Mouse (Mus musculus) thymus, postnatal 0 days (tissue): ENCODE measurements around the gene Fam43a. TPM values are rescaled to one million over a fixed set of nuclear protein-coding genes. Genes with fewer than 3 reads are reported as not detected.

Experiments
- DNase-seq: peaks from one replicate; pipeline ENCODE4 v3.0.0-alpha.2; 2015; ENCODE audit warnings: low spot score
- polyA plus RNA-seq: library from polyadenylated mRNA; unstranded; fragments of >200 nt; fragmentation: Nextera tagmentation; extraction: Ambion mirVana; gene quantifications from 2 replicates; pipeline ENCODE4 v1.2.1, GENCODE M21; 2015

The Fam43a gene
- polyA plus RNA-seq, 1 experiment from 2014 or later, result 13.3 TPM

- DNase-seq, result no peak
These were observed 28.9 kb downstream of the Fam43a start for GRCm38 (mm10) chr16:30628401-30628800.

- DNase-seq, result no peak
These were observed 30.0 kb downstream of the Fam43a start for GRCm38 (mm10) chr16:30629509-30629908.

DNA sequence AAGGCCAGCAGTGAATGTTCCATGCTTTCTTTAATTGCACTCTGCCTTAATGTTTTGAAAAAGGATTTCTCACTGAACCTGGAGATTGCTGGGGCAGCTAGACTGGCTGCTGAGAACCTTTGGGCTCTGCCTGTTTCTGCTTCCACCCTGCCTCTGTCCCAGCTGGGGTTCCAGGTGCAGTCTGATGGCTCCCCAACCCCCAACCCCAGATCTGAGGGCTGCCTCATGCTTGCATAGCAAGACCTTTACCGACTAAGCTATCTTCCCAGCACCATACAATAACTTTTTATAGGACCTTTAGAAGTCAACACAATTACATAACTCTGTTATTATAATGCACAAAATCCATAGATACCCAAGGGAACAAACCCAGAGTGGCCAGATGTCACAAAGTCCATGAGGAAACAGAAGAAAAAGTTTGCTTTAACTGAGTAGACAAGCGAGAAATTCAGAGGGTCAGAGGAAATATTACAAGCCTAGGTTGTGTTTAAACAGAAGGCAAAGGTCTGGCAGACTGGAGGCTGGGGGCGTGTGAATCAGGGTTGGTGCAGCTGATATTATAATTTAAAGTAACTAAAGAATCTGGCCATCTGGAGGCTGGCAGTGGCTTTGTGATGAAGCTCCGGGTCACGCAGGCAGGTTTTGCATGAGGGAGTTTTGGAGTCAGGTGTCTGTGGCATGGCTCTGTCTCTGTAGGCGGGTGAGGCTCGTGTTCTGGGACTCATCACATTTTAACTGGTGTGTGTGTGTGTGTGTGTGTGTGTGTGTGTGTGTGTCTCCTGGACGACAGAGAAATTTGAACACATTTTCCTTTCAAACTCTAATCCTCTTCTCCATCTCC lies 34.6 kb downstream of the Fam43a start:
- peak; percentile 86 for DNase-seq

DNA sequence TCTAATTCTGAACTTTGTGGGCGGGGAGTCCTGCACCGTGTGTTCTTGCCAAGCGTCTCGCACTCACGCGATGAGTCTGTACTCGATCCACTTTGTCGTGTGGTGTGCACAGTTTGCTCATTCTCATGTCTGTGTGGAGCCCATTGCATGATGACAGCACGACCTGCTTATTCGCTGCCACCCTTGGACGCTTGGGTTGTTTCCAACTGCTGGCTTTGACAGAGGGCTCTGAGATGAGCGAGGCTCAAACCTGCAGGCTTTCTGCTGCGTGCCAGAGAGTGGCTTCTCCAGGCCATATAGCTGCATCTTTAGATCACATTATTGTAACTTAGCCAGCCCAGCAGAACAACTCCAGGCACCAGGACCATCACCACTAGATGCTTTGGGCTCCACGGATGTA lies 39.1 kb downstream of the Fam43a start:
- DNase-seq, result no peak

DNA sequence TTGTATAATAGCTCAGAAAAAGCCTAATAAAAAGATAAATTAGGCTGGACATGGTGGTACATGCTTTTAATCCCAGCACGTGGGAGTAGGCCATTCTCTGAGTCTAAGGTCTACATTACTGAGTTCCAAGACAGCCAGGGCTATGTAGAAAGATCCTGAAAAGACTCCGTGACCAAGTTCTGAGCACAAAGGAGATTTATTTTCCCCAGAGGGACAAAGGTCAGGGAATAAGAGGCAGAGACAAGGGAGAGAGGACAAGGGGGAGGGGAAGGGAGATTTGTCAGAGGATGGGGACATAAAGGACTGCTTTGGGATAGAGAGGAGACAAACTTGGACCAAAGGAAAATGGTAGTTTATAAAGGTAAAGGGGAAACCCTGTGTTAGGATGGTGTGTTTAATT lies 41.1 kb downstream of the Fam43a start:
- DNase-seq, result no peak

DNA sequence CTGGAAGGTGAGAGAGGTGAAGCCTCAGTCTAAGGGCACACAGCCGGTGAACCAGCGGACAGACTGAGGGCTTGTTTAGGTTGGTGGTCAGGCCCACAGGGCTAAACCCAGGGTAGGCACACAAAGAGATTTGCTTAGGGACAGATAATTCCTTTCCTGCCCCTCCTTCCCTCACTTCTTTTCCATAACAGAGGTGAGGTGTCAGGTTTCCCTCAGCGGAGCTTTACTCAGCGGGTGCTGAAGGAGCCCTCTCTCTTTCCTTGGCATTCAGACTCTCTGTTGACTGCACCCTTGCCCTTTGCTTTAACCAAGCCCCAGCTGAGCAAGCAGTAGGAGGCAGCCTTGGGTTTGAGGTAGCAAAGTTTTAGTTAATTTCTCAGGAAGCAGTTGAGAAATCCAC lies 41.9 kb downstream of the Fam43a start:
- no peak for DNase-seq

- DNase-seq, result no peak
These were observed 42.7 kb downstream of the Fam43a start for GRCm38 (mm10) chr16:30642229-30642628.

- DNase-seq, result no peak
These were observed 45.5 kb downstream of the Fam43a start for GRCm38 (mm10) chr16:30644981-30645380.

DNA sequence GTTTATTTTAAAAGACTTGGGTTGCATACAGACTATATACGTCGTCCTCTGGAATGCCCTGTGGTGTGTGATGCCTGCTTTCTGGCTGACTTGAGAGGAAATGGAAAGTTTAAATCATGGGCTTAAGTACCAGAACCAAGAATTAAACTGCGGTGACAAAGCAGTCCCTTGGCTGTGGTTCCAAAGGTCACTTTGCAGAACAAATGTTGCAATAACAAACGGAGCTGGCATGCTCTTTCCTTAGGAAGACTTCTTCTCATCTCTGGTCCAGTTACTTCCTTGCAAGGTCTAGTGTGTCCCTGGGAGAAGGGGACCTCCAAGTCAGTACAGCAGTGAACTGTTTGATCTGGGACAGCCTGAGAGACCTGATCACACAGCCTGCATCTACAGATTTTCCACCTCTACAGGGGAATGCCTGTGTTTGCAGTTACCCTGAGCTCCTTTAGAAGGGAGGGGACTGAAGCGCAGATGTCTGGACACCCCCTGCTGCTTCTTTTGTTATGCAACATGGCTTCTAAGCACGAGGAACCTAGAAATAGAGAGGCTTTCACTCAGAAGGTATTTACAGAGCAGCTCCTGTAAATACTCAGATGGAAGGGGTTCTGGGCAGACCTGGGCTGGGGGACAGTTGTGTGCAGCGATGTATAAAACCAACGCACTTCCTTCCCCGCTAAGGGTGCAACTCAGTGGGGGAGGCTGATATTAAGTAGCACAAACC lies 46.5 kb downstream of the Fam43a start:
- no peak for DNase-seq

DNA sequence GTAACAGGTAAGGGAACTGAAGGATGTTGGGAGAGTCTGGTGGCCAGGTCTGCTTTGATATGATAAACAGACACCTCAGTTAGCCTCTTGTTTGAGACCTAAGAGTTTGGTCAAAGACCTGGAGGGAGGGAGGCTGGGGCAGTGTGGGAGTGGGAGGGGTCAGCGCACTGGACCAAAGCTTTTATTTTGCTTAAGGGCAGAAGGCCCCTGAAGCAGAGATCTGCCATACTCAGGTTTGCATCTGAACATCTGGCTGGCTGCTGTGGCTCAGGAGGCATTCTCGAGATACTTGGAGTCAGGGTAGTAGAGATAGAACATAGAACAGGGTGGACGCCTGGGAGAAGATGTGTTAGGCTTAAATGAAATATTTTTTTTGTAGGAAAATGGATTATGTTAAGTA lies 47.3 kb downstream of the Fam43a start:
- no peak for DNase-seq

DNA sequence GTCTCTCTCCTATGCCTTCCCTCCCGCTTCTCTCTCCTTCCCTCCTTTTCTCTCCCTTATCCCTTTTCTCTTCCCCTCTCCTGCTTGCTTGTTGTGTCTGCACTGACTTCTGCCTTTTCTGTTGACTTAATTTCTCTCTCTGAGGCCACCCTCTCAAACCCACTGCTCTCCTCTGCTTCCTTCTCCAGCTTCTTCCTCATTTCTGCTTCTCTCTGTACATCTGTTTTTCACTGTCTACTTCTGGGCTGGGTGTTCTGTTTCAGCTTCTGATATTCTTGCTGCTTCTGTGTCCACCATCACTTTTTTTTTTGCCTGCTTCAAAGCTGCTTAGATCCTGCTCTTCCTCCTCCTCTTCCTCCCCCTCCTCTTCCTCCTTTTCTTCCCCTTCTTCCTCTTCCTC lies 51.8 kb downstream of the Fam43a start:
- DNase-seq, result no peak

Other genes starting within 250 kb of the Fam43a start
- 26.4 and 32.9 TPM in 2 replicates for gene Atp13a3, start 193.7 kb upstream of the Fam43a start, polyA plus RNA-seq
- 2.1 and 2.2 TPM in 2 replicates for gene Tmem44, start 48.9 kb upstream of the Fam43a start, polyA plus RNA-seq
- 67.2 and 68.2 TPM in 2 replicates for gene Lsg1, start 12.1 kb upstream of the Fam43a start, polyA plus RNA-seq